Mouse (Mus musculus): ENCODE measurements around the gene Sytl2. TPM values are rescaled to one million over a fixed set of nuclear protein-coding genes. Genes with fewer than 3 reads are reported as not detected.
A peak's percentile ranks its signal among the peaks of the same experiment; 100 is the strongest.

Sytl2 gene
- polyA plus RNA-seq, 1 experiment from 2014 or later: 7.7 TPM

GRCm38 (mm10) chr7:90457517-90457916 is 155.5 kb downstream of the Sytl2 start:
- Histone ChIP-seq H3K4me1 (ENCODE audit: control insufficient read depth, insufficient read depth, low read length) (peaks cover 13% of the 10 kb centered on the region), H3K27ac (ENCODE audit: low read length) (peak overlapping the region; percentile 93), H3K27me3 (ENCODE audit: control insufficient read depth, insufficient read depth, low read length) (0 out of 2 replicates have a peak, but pooled peaks cover 2% of the 10 kb centered on the region), H3K4me3 (ENCODE audit: low read length) (peak overlapping the region; percentile 80), H3K4me2 (ENCODE audit: low read depth, low read length) (peak overlapping the region; percentile 80), H3K9ac (ENCODE audit: low read length) (peak overlapping the region; percentile 77), H3K9me3 (replicated peaks; ENCODE audit: control insufficient read depth, low read length) (no peaks in the 10 kb centered on the region), H3K36me3 (ENCODE audit: control insufficient read depth, insufficient read depth) (peaks cover 10% of the 10 kb centered on the region; the same call in 1 of the 2 replicates)
- ATAC-seq (replicated peaks; ENCODE audit: extremely low read depth, insufficient read depth, low FRiP score): peak; percentile 16; the same call in 1 of the 2 replicates
- 9% methylated on average over 10 of the region's 10 CpGs for WGBS

Other genes with a start within 250 kb of the Sytl2 start
- 26.9 and 27.5 TPM in 2 replicates for gene Picalm, start 172.0 kb upstream of the Sytl2 start, polyA plus RNA-seq (2015; fragmentation: Nextera tagmentation; extraction: Ambion mirVana)
- gene Ccdc83, start 36.5 kb upstream of the Sytl2 start, polyA plus RNA-seq (2015; fragmentation: Nextera tagmentation; extraction: Ambion mirVana): not detected in 2 replicates
- 0.62 and 0.79 TPM in 2 replicates for gene Ccdc89, start 124.3 kb downstream of the Sytl2 start, polyA plus RNA-seq (2015; fragmentation: Nextera tagmentation; extraction: Ambion mirVana)
- 14.4 and 15.5 TPM in 2 replicates for gene Crebzf, start 140.5 kb downstream of the Sytl2 start, polyA plus RNA-seq (2015; fragmentation: Nextera tagmentation; extraction: Ambion mirVana)
- gene Tmem126a, start 155.0 kb downstream of the Sytl2 start, polyA plus RNA-seq (2015; fragmentation: Nextera tagmentation; extraction: Ambion mirVana): 122 and 124 TPM in 2 replicates
- 33.3 and 35.2 TPM in 2 replicates for gene Tmem126b, start 173.7 kb downstream of the Sytl2 start, polyA plus RNA-seq (2015; fragmentation: Nextera tagmentation; extraction: Ambion mirVana)
- 5.7 and 7.7 TPM in 2 replicates for gene Dlg2, start 174.4 kb downstream of the Sytl2 start, polyA plus RNA-seq (2015; fragmentation: Nextera tagmentation; extraction: Ambion mirVana)